Mouse (Mus musculus): ENCODE data around the gene Trim7.
A peak's percentile ranks its signal among the peaks of the same experiment; 100 is the strongest.
"Not testable (repeated sequence)": the region's sequence is repeated elsewhere in the genome, so short reads cannot be mapped to it uniquely, and the experiment has no call there.

The Trim7 gene

DNA sequence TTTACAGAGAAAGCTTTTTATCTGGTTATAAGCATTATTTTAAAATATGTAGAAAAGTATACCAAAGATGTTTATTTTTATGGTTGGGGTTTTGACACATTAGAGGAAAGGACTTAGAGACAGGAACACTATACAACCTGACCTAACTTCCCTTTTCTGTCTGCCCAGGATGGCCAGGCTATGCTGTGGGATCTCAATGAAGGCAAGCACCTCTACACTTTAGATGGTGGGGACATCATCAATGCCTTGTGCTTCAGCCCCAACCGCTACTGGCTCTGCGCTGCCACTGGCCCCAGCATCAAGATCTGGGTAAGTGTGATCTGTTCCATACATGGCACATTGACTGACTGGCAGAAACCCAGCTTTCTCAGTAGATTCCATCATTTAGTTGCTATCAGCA lies 22.0 kb upstream of the Trim7 start:
- no peak for DNase-seq

DNA sequence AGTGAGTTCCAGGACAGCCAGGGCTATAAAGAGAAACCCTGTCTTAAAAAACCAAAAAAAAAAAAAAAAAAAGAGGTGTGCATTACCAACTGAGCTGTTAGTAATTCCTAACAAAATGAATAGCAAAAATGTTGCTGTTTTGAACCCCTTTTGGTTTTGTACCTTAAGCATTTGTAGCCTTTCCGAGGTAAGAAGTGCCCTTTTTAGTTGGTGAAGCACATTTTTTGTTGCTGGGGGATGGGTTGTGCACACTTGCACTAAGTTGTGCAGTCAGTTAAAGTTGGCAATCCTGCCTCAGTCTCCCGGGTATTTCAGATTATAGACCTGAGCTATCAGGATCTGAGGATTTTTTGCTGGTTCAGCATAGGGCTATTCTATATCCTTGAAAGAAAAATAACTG lies 21.0 kb upstream of the Trim7 start:
- DNase-seq = no peak

DNA sequence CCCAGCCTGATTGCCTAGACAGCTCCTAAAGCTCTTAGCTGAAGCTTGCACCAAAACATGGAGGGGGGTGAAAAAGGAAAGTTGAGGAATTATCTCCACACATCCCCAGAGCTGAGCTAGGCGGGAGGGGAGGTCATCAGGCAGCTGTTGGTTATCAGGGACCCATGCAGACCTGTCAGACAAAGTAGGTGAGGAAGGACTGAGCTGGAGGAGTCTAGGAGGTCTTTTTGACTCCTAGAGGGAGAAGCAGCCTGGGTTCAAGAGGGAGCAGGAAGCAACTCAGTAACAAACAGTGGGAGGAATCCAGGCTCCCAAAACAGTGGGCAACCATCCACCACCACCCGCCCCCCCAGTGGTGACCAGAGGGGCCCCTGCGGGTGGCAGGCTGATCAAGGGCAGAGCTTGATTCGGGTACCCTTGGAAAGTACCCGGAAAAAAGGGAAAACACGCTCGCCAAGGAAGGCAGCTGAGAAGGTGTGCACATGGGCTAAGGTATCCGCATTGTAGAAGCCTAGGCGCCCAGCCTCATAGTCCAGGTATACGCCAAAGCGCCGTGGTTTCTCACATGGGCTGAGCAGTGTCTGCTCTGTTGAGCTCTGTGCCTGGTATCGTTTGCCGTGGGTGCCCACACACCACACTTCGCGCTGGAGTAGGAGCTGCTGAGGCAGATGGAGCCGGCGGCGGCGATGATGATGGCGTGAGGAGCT lies 18.9 kb upstream of the Trim7 start:
- DNase-seq = no peak

DNA sequence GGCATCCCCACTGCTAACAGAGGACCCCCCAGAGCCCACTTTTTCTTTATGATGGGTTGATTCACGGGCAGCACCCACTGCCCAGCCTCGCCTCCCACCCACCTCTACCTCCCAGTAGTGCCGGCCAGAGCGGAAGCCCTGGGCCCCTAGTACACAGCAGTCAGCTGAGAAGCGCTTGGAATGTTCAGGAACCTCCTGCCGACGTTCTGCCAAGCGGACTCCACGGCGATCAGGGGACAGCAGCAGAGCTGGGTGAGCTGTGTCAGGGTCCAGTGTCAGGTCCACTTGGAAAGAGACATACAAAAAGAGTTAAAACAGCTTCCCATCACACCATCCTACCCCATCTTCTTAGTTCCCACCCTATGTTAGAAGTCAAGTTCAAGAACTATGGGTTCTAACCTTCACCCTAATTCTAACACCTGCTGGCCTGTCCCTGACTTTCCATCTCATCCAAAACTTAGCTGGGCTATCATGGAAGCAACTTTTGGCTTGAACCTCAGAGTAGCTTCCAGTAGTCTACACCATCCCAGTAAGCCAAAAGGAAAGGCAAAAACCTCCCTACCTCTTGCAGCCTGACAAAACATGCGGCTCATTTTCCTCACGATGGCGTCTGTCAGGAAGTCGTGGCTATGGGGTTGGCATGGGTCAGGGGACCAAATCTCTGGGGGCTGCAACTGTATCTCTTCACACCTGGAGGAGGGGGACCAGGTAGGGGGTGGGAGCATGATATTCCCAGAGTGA lies 18.2 kb upstream of the Trim7 start:
- no peak for DNase-seq

DNA sequence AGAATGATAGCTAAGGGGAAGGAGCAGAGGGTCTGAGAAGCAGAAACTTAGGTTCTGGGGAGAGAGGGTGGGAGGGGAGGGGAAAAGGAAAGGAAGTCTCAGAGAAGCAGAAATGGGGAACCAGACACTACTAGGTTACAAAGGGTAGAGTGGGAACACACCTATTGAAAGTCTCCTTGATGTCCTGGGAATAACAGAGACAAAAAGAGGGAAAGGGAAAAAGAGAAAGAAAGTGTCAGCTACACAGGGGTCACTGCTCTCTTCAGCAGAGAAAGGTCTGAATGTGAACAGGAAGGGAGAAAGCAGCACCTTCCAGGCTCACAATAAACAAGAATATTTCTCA lies 17.7 kb upstream of the Trim7 start:
- no peak for DNase-seq

DNA sequence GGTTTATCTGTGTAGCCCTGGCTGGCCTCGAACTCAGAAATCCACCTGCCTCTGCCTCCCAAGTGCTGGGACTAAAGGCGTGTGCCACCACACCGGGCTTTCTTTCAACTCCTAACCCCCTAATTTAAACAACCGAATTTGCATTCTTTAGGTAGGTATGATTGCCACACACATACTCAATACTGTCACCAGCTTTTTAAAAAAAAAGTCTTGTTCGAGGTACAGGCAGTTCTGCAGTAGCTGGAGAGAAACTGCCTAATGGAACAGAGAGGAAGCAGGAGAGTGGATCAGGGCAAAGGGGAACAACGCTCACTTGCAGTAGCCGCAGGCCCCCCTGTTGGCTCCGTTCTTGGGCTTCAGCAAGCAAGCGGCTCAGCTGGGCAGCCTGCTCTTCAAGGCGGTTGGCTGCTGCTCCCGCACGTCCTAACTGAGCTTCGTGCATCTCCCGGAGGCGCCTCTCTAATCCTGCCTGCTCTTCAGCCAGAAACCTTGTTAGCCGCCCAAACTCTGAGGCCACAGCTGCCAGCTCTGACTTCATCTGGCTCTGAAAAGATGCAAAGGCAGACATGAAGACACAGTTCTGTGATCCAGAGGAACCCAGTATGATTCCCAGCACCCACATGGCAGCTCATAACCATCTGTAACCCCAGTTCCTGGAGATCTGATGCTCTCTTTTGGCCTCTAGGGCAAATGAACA lies 17.1 kb upstream of the Trim7 start:
- no peak for DNase-seq

DNA sequence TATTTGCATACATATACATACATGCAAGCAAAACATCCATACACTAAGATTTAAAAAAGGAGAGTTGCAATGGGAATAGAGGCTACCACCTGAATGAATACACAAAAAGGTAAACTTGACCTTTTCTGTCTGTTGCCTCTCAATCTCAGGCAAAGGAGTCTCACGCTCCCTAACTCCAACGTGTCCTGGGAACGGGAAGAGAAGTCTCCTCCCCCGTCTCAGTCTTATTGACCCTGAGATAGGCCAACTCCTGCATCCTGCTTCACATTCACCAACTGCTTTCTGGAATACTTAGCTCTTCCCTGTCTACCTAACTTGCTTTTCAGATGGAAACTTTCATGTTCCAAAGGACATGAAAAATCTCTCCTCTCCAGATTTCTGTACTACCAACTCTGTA lies 16.5 kb upstream of the Trim7 start:
- no peak for DNase-seq

DNA sequence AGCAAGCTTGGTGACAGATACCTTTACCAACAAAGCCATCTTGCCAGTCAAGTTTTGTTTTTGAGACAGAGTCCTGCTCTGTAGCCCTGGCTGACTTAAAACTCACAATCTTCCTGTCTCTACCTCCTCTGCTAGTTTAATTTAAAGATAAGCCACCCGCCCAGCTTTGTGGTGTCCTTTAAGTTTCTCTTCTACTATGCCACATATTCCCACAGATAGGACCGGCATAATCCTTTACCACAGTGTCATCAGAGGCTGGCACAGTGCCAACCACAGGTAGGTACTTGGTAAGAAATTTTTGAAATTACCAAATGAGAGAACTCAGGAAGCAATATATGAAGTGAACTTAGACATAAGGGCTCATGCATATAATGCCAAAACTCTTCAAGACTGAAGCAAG lies 15.8 kb upstream of the Trim7 start:
- DNase-seq = no peak

DNA sequence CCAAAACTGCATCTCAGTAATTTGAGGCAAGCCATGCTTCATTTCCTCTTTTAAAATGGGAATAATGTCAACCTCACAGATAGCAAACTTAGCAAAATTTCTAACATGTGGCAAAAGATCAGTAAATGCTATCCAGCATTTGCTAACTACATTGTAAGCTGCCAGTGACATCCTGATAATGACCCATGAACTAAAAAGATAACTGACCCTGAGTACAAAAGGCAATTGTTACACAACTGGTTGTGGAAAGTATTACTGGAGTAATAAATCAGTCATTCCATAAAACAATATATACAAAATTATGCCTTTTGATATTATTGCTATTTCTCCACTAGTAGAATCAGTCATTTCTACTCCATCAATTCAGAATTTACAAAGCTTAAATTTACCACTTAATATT lies 12.2 kb upstream of the Trim7 start:
- DNase-seq = no peak

DNA sequence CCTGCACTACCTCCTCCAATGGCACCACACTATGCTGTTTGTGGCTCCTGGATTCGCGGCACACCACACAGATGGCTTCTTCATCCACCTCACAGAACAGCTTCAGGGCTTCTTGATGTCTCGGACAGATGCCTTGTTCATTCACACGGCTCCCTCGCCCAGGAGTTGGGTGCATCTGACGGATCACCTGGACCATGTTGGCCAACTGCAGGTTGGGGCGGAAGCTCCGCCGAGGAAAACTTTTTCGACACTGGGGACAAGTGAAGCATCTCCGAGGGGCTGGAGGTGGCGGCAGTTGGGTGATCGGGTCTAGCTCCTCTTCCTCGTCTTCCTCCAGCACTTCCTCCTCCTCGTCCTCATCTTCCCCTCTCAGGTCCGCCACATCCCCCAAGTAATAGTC lies 10.1 kb upstream of the Trim7 start:
- no peak for DNase-seq

DNA sequence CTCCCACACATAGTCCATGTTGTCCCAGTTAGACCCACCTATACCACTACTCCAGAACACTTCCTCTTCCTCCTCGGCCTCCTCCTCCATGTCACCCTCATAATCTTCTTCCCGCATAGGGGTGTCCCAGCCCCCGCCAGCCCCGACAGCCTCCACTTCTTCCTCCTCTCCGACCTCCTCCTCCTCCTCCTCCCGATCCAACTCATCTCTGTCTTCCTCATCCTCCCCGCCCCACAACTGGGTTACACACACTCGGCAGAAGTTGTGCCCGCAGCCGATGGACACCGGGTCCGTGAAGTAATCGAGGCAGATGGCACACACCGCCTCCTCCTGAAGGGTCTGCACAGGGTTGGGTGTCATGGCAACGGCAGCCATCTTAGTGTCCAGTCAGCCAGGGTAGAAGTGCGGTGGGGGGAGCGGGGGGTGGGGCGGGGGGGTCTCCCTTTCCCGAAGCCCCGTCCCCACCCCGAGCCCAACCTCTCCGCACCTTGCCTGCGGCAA lies 9.6 kb upstream of the Trim7 start:
- DNase-seq = peak; percentile 56

DNA sequence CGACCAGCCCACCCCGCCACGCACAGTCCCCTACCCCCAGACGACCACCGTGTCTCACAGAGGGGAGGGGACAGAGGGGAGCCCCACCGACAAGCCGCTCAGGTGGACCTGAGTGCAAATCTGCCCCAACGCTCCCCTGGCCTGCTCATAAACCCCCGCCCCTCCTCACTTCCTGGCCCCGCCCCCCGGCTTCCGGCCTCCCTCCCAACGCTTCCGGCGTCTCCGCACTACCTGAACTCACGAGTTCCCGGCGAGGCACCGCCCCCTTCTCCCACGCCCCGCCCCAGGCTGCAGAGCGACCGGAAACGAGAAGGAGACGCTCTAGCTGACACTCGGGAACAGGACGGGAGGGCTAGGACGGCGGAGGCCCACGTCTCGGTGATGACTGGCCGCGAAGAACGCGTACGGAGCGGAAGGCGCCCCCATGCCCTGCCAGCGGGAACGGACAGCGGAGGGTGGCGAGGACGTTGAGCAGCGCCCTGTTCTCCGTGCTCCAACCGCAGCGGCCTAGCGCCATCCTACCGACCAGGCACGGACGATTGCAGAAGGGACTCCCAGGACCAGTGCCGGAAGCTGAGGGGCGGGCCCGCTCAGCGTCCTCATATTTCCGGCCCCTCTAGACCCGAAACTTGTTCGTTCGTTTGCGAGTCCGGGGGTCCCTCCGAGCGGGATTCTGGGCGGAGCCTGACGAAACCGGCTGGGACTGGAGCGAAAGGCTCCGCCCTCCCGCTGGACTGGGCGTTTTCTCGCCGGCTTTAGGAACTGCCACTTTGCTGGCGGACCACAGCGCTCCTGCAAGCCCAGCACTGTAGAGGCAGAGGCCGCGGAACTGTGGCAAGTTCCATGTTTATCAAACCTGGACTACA lies 8.9 kb upstream of the Trim7 start, which contains the start of gene Trim41:
Gene Trim41 (minus strand): TSS at position 554 of the 866 bp plus-strand sequence.
- peak; percentile 99 for DNase-seq

DNA sequence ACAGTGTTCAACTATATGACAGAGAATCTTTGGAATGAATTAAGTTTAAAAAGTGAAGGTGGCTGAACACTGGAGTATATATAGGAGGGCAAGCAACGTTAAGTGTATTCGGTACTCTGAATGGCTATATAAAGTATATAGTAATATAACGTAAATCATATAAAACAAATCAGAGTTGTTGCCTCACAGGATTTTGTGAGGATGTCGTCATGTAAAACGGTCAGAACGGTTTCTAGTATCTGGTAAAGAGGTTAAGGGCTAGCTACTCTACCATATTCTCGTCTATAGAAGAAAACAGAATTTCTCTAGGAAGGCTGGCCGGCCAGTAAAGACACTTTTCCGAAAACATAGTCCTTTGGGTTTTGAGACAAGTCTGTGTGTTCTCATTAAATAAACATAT lies 8.1 kb upstream of the Trim7 start:
- DNase-seq = peak; percentile 23

DNA sequence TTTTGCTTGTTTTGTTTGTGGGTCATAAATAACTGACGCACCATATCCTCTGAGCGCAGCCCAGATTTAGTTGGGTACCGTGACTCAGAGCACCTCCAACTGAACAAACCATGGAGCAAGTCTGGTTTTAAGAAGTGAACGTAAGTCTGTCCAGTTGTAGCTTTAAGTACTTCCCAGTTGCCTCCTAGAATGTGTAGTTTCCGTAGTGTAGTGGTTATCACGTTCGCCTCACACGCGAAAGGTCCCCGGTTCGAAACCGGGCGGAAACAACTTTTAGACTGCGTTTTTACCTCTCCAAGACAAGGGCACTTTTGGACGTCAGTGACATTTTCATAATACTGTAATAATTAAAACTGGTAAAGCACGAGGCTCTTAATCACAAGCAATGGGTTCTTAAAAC lies 7.6 kb upstream of the Trim7 start:
- DNase-seq = peak; percentile 96

DNA sequence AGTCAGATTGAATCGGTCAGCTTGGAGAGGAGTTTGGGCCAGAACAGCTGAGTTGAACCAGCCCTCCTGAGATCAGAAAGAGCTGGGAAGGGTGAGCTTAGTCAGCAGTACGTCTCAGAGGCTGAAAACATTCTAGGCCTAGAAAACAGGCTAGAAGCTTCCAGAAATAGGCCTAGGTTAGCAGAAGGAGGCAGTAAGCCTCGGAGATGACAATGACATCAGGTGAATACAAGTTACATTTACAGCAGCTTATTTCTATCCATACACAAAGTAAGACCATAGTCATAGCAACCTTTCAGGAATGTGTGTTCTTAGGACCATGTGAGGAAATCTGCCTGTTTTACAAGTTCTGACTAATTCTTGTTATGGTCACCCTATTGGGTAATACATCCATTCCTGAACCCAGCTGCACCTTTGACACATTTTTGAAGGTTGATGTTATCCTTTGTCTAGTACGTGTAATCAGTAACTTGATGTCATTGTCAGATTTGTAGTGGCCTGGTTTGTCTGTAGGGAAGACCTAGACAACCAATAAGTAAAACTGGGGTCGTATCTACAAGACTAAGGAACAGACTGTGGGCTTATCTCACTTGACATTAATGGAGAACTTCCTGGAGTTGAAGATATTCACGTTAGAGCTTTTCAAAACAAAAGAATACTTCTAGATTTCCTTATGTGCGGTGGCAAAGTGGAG lies 6.2 kb upstream of the Trim7 start:
- DNase-seq = no peak

DNA sequence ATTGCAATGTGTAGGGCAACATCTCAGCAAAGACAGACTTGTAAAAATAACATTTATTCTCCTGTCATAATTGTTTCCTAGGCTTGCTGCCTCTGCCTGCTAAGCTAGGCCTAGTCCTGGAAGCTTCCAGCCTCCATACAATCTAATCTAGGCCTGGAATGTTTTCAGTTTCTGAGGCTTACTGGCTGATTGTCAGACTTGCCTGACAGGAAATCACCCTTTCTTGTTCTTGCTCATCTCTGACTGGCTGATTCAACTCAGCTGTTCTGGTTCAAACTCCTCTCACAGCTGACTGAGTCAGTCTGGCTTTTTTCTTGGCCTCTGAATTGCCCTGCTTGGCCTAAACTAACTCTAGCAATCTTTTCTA lies 5.6 kb upstream of the Trim7 start:
- DNase-seq = no peak

DNA sequence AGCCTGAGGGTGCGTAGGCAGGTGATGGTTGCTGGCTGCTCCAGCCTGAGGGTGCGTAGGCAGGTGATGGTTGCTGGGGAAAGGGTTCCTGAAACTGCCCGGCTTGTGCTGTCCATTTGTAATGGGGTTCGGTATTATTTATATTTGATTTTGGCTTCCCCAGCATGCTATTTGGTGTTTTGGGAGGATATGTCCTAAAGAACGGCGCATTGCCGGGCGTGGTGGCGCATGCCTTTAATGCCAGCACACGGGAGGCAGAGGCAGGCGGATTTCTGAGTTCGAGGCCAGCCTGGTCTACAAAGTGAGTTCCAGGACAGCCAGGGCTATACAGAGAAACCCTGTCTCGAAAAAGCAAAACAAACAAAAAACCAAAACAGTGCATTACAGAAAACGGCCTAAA lies 4.6 kb upstream of the Trim7 start:
- DNase-seq = not testable (repeated sequence)

DNA sequence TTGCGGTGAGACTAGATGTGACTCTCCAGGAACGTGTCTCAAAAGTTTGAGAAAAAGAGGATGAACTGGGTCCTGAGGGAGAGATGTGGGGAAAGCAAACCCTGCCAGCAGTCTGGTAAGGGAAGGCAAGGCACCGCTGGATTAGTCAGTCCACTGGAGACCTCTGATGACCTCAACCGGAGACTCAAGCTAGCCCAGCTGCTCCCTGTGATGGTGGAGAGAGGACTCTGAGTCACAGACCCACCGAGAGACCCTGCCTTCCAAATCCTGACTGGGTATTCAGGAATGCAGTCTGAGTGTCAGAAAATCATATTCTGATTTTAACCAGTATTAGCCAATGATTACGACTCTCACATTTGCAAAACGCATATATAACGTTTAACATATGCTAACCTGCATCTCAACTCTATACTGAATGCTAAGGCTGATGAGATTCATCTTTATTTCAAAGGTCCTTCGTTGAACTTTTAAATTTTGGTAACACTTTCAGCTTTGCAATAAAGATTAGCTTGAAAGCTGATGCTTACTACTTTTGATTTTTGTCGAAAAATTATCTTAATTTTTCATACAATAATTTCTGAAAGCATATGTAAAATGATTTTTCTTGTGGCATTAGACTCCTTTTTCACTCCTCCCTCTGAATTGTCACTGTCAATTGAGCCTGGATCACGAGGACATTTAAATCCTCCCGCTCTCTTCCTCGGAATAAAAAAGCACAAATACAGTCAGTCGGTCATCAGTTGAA lies 3.0 kb upstream of the Trim7 start:
- no peak for DNase-seq

DNA sequence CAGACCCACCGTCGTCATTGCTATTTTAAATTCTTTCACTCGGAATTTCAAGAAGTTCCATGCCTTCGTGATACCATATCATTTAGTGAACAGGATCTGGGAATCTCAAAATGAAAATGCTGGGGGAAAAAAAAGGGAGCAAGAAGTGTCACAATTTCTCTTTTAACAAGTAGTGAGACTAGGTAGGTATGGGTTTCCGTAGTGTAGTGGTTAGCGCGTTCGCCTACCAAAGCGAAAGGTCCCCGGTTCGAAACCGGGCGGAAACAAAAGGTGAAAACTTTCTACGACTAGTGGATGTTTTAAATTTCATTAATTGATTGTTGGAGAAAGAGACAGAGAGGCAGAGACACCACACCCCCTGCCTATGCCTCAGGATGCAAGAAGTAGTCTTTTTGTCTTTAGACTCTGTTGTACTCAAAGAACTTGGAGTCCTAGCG lies 2.4 kb upstream of the Trim7 start:
- peak; percentile 77 for DNase-seq

DNA sequence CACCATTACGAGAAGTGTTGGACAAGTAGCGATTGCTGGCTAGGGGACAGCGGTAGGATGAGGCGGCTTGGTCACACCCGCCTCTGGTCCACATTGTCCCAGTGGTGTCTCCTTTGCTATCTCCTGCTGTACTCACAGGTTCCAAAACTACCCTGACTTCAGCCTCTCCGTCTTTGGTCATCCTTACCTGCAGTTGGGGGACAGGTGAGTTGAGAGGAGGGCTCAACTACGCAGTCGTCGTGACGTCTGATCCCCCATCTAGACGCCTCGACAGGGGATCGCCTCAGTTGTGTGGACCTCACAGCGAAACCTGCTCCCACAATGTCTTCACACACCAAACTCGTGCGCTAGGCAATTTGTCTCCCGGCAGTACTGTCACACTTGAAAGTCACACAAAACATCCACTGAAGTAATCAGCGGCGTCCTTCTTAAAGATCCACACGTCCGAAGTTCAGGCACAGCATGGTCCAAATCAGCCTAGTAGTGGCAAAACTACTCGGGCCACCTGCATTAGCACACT lies 1.6 kb upstream of the Trim7 start:
- no peak for DNase-seq

DNA sequence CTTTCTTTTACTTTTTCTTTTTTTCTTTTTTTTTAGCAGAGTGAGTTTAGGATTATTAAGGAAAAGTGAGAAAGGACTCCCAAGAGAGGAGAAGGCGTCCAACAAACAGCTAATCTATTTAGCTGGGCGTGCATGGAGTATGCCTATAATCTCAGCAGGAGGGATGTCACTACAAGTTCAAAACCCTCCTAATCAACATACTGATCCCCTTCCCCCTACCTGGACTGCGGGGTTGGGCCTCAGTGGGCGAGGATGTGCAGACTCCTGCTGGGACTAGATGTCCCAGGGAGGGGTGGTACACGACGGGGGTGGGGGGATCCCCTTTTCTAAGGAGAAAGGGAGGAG lies 784 bp downstream of the Trim7 start:
- no peak for DNase-seq
